Mouse (Mus musculus): ENCODE data around the gene Ltbr.

- TF ChIP-seq CTCF (IDR thresholded peaks at IDR 0.05; ENCODE audit: low read depth) = no peak
- no peak for TF ChIP-seq EP300 (IDR thresholded peaks at IDR 0.05; ENCODE audit: low read depth)
Measured at GRCm38 (mm10) chr6:125353221-125353620, 39.5 kb upstream of the Ltbr start.

All from heart, postnatal 0 days (tissue).